In genomic region chr3:84278809-84279208, GRCm38 (mm10) we compare ENCODE assay signal across 21 mouse cellular contexts.
"Had no signal": no experiment of that assay in that cellular context is flagged by ENCODE, and none has a peak within 500 bp of the region (broad histone marks: within the 10 kb centered on the region; RNA-seq: fewer than 3 reads in every experiment).

No protein-coding gene starts in this region.

- H3K36me3 ChIP-seq: lung, embryonic 15.5 days; neural tube, embryonic 15.5 days had no signal

- H3K4me2 ChIP-seq: lung, embryonic 15.5 days; midbrain, embryonic 11.5 days; midbrain, embryonic 13.5 days; neural tube, embryonic 13.5 days; neural tube, embryonic 15.5 days had no signal

- H3K27ac ChIP-seq: lung, embryonic 15.5 days; macrophage; midbrain, embryonic 13.5 days; neural tube, embryonic 13.5 days; neural tube, embryonic 15.5 days had no signal

- H3K9ac ChIP-seq: lung, embryonic 15.5 days; midbrain, embryonic 13.5 days; neural tube, embryonic 13.5 days; neural tube, embryonic 15.5 days had no signal

- H3K9me3 ChIP-seq: lung, embryonic 15.5 days; midbrain, embryonic 13.5 days; neural tube, embryonic 13.5 days; neural tube, embryonic 15.5 days had no signal

- DNase-seq: lung, adult 18-20 months; lung, postnatal 14 days; lung, postnatal 36 days; retina, postnatal 1 day; right cerebral cortex, adult 18-20 months; right cerebral cortex, postnatal 25 days; right cerebral cortex, postnatal 4 days; spleen, adult 18-20 months; thymus, adult 18-20 months; thymus, postnatal 14 days; thymus, postnatal 36 days had no signal

- ATAC-seq: lung, postnatal 0 days; midbrain, embryonic 13.5 days; midbrain, embryonic 16.5 days had no signal

- H3K27me3 ChIP-seq: lung, embryonic 15.5 days; midbrain, embryonic 13.5 days; neural tube, embryonic 13.5 days; neural tube, embryonic 15.5 days had no signal

- H3K4me3 ChIP-seq: lung, embryonic 15.5 days; megakaryocyte, embryonic 14.5 days; midbrain, embryonic 13.5 days; myocyte; neural tube, embryonic 13.5 days; neural tube, embryonic 15.5 days had no signal

- H3K4me1 ChIP-seq: megakaryocyte, embryonic 14.5 days had no signal
